Mouse (Mus musculus) CH12.LX (cell line): ENCODE data around the gene Serpina16.

Experiments
- CTCF ChIP-seq, 2 experiments: IDR thresholded peaks in 1 of 2; conservative IDR thresholded peaks in 1 of 2; 2 replicates each; pipeline ENCODE4 v1.5.1; 2011 to 2012; ENCODE audit warnings: low read depth in 2 of 2, low read length in 2 of 2, improper control_type of control experiment in 1 of 2, inconsistent platforms in 1 of 2, mild to moderate bottlenecking in 1 of 2, moderate library complexity in 1 of 2
- ELF1 ChIP-seq: IDR thresholded peaks from 2 replicates; pipeline ENCODE4 v1.6.1; 2014; ENCODE audit warnings: low read depth, mild to moderate bottlenecking, inconsistent platforms, low read length, improper control_type of control experiment
- HCFC1 ChIP-seq: IDR thresholded peaks from 2 replicates; pipeline ENCODE4 v1.6.1; 2012; ENCODE audit warnings: low read depth, mild to moderate bottlenecking, inconsistent platforms, low read length, improper control_type of control experiment
- MAFK ChIP-seq: IDR thresholded peaks from 2 replicates; pipeline ENCODE4 v1.6.1; 2011; ENCODE audit warnings: low read length, improper control_type of control experiment; ENCODE audit not compliant: insufficient replicate concordance
- MEF2A ChIP-seq: IDR thresholded peaks from 2 replicates; pipeline ENCODE4 v1.6.1; 2014; ENCODE audit warnings: low read depth, mild to moderate bottlenecking, inconsistent platforms, low read length, improper control_type of control experiment, borderline replicate concordance
- PAX5 ChIP-seq: IDR thresholded peaks from 2 replicates; pipeline ENCODE4 v1.6.1; 2012; ENCODE audit warnings: low read length, inconsistent platforms, mixed read lengths
- POLR2A ChIP-seq: IDR thresholded peaks from 2 replicates; pipeline ENCODE4 v1.6.1; 2011; ENCODE audit warnings: low read depth, mild to moderate bottlenecking, improper control_type of control experiment, low read length
- TCF12 ChIP-seq: IDR thresholded peaks from 2 replicates; pipeline ENCODE4 v1.6.1; 2014; ENCODE audit warnings: low read depth, mild to moderate bottlenecking, inconsistent platforms, low read length, improper control_type of control experiment
- UBTF ChIP-seq: IDR thresholded peaks from 2 replicates; pipeline ENCODE4 v1.6.1; 2012; ENCODE audit warnings: low read depth, mild to moderate bottlenecking, inconsistent platforms, low read length, improper control_type of control experiment, moderate library complexity
- ZKSCAN1 ChIP-seq: IDR thresholded peaks from 2 replicates; pipeline ENCODE4 v1.6.1; 2012; ENCODE audit warnings: low read depth, inconsistent platforms, low read length, improper control_type of control experiment, borderline replicate concordance

GRCm38 (mm10) chr12:103655123-103656044, 20.6 kb downstream of the Serpina16 start:
- TF ChIP-seq CTCF (conservative IDR thresholded peaks at IDR 0.05 in 1 of 2, IDR thresholded peaks at IDR 0.05 in 1 of 2; ENCODE audit: low read depth in 2 of 2, low read length in 2 of 2): no peak
- TF ChIP-seq TCF12: no peak
- no peak for TF ChIP-seq ZKSCAN1
- no peak for TF ChIP-seq ELF1
- no peak for TF ChIP-seq POLR2A
- no peak for TF ChIP-seq PAX5
- TF ChIP-seq MAFK: no peak
- TF ChIP-seq MEF2A: no peak
- no peak for TF ChIP-seq HCFC1
- no peak for TF ChIP-seq UBTF
